Mouse (Mus musculus) liver, embryonic 14.5 days (tissue): Measurements from ENCODE around the gene Bcl11b. TPM values are rescaled to one million over a fixed set of nuclear protein-coding genes. Genes with fewer than 3 reads are reported as not detected.

Source experiments
- ATAC-seq: fragments of 200-750 bp; cut with Nextera tagmentation; 2 replicates; pipeline ENCODE4 v1.8.0; 2017; ENCODE audit warnings: moderate number of reproducible peaks, mild to moderate bottlenecking, moderate library complexity; ENCODE audit not compliant: insufficient read depth
- DNase-seq, 3 experiments: peaks; one replicate each; pipeline ENCODE4 v3.0.0-alpha.2; 2012 to 2013; ENCODE audit warnings: low read depth in 3 of 3, low spot score in 3 of 3
- H3K27ac ChIP-seq: fragments of 300-500 bp; sonication (generic); 2 replicates; pipeline ENCODE4 v1.5.1; 2014; ENCODE audit warnings: moderate library complexity, mild to moderate bottlenecking, control low read depth, inconsistent platforms
- H3K27me3 ChIP-seq: fragments of 300-500 bp; sonication (generic); 2 replicates; pipeline ENCODE4 v1.6.1; 2014; ENCODE audit warnings: mild to moderate bottlenecking, low read length, moderate library complexity; ENCODE audit not compliant: control insufficient read depth, insufficient read depth
- H3K36me3 ChIP-seq: fragments of 300-500 bp; sonication (generic); replicated peaks from 2 replicates; pipeline ENCODE4 v1.6.1; 2014; ENCODE audit warnings: low read depth; ENCODE audit not compliant: control insufficient read depth, insufficient read depth
- H3K4me1 ChIP-seq, 2 experiments: fragments of 200-500 bp in 1 of 2; fragments of 300-500 bp in 1 of 2; sonication (generic) in 1 of 2; replicated peaks; 2 replicates each; pipeline ENCODE4 v1.6.1; 2012 to 2014; ENCODE audit warnings: antibody characterized with exemption in 1 of 2, inconsistent platforms in 1 of 2, low read length in 1 of 2; ENCODE audit not compliant: control insufficient read depth in 2 of 2, insufficient read depth in 2 of 2
- H3K4me2 ChIP-seq: fragments of 300-500 bp; sonication (generic); 2 replicates; pipeline ENCODE4 v1.6.1; 2014; ENCODE audit warnings: low read depth, mild to moderate bottlenecking, control low read depth, moderate library complexity
- H3K4me3 ChIP-seq, 2 experiments: fragments of 200-500 bp in 1 of 2; fragments of 300-500 bp in 1 of 2; sonication (generic) in 1 of 2; 2 replicates each; pipeline ENCODE4 v1.5.1; 2012 to 2014; ENCODE audit warnings: low read depth in 2 of 2, low read length in 2 of 2, mild to moderate bottlenecking in 2 of 2, control low read depth in 1 of 2, inconsistent platforms in 1 of 2, moderate library complexity in 1 of 2; ENCODE audit not compliant: insufficient read depth in 1 of 2
- H3K9ac ChIP-seq: fragments of 300-500 bp; sonication (generic); replicated peaks from 2 replicates; pipeline ENCODE4 v1.6.1; 2014; ENCODE audit warnings: mild to moderate bottlenecking, control low read depth, moderate library complexity
- H3K9me3 ChIP-seq: fragments of 300-500 bp; sonication (generic); 2 replicates; pipeline ENCODE4 v1.6.1; 2016; ENCODE audit warnings: low read length, mixed read lengths; ENCODE audit not compliant: control insufficient read depth
- CTCF ChIP-seq: IDR thresholded peaks from 2 replicates; pipeline ENCODE4 v1.5.1; 2016; ENCODE audit warnings: antibody characterized with exemption, low read depth, control low read depth
- EP300 ChIP-seq: IDR thresholded peaks from 2 replicates; pipeline ENCODE4 v1.6.1; 2016; ENCODE audit warnings: antibody characterized with exemption, low read depth
- WGBS: fragments of 180-500 bp; shearing (Covaris S2); extraction: QIAGEN DNeasy Blood & Tissue Kit; methylation state at CpG from one replicate; pipeline ENCODE4 v1.1.7; 2014; ENCODE audit not compliant: insufficient replicate concordance; 5-methylcytosine and 5-hydroxymethylcytosine counted together
- polyA plus RNA-seq, 2 experiments: library from polyadenylated mRNA; depleted of rRNA in 1 of 2; stranded (reverse) in 1 of 2; unstranded in 1 of 2; fragments of >200 nt; fragmentation: Nextera tagmentation in 1 of 2; extraction: Ambion mirVana in 1 of 2; gene quantifications; 2 replicates each; pipeline versions ENCODE4 v1.2.1 to v1.2.3; 2012 to 2014

Gene Bcl11b
- polyA plus RNA-seq, 2 experiments: 0.02 TPM; not detected in 1

DNA sequence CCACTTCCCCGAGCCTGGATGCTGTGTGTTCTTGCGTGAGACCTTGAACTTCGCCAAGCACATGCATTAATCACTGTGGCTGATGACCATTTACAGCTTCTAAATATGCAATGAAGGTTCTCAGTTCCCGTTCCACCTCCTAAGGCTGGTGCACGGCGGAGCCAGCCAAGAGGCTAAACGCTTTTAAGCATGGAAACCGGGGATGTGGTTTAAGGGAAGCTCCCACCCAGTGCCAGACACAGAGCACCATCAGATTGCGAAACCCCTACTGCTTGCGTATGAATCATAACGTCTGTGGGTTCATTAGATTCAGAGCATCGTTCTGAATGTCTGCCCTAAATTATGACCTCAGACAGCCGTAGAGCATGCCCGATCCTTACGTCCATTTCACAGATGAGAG lies 41.6 kb downstream of the Bcl11b start:
- WGBS: 63% methylated on average over 15 of the region's 15 CpGs
- no peak for ATAC-seq
- H3K4me2 ChIP-seq: no peak overlapping the region
- no peak for TF ChIP-seq EP300
- no peak for TF ChIP-seq CTCF
- H3K36me3 ChIP-seq: no peaks in the 10 kb centered on the region
- H3K27ac ChIP-seq: no peak overlapping the region
- H3K9ac ChIP-seq: no peak overlapping the region
- no peaks in the 10 kb centered on the region for H3K4me1 ChIP-seq
- H3K9me3 ChIP-seq: no peaks in the 10 kb centered on the region
- H3K4me3 ChIP-seq: no peak overlapping the region
- no peaks in the 10 kb centered on the region for H3K27me3 ChIP-seq
- no peak for DNase-seq

DNA sequence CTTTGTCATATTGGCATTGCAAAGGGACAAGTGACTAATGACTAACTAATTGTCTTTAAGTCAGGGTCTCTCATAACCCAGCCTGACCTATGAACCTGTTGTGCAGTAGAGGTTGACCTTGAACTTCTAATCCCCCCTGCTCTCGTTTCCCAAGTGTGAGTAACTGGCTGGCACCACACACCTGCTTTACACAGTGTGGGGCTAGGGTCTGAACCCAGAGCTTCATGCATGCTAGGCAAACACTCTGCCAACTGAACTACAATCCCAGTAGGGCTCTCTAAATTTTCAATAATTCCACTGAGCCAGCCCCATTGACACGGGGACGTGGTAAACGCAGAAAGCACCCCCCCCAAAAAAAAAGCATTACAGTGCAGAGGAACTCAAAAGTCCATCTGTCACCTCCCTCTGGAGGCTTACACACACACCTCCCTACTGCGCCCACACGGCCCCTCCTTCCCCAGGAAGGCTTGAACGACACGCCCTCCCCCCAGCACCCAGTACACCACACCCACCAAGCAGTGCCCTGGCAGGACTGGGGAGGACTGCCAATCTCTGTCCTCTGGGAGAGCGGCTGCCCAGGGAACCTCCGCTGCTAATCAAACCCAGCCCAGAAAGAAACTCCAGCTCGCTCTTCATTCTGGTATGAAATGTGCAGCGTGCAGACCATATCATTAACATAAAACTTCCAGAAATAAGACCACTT lies 42.5 kb downstream of the Bcl11b start:
- Histone ChIP-seq H3K9me3 (no peaks in the 10 kb centered on the region), H3K27me3 (no peaks in the 10 kb centered on the region), H3K4me2 (no peak overlapping the region), H3K4me3 (no peak overlapping the region), H3K27ac (no peak overlapping the region), H3K36me3 (no peaks in the 10 kb centered on the region), H3K9ac (no peak overlapping the region), H3K4me1 (no peaks in the 10 kb centered on the region)
- no peak for ATAC-seq
- WGBS: 48% methylated on average over 12 of the region's 12 CpGs
- no peak for DNase-seq
- TF ChIP-seq EP300 (no peak), CTCF (no peak)

DNA sequence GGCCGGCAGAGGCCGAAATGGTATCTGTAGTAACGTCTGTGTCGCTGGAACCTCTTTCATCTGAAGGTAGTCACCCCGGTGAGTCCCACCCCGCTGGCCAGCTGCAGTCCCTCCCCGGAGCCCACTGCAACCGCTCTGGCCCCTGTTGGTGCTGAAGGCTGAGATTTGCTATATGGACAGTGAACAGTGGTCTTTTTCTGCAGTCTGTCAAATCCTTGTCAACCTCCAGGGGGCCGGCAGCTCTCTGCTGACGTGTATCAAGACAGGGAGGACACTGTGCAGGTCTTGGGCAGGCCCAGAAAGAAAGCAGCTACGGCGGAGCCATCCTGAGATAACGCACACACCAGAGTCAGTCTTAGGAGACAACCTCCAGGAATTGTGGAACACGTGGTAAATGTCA lies 43.0 kb downstream of the Bcl11b start:
- no peaks in the 10 kb centered on the region for H3K36me3 ChIP-seq
- no peak overlapping the region for H3K27ac ChIP-seq
- 62% methylated on average over 14 of the region's 14 CpGs for WGBS
- H3K4me1 ChIP-seq: no peaks in the 10 kb centered on the region
- H3K4me2 ChIP-seq: no peak overlapping the region
- H3K4me3 ChIP-seq: no peak overlapping the region
- no peak overlapping the region for H3K9ac ChIP-seq
- DNase-seq: no peak
- no peaks in the 10 kb centered on the region for H3K9me3 ChIP-seq
- ATAC-seq: no peak
- no peaks in the 10 kb centered on the region for H3K27me3 ChIP-seq
- no peak for TF ChIP-seq CTCF

DNA sequence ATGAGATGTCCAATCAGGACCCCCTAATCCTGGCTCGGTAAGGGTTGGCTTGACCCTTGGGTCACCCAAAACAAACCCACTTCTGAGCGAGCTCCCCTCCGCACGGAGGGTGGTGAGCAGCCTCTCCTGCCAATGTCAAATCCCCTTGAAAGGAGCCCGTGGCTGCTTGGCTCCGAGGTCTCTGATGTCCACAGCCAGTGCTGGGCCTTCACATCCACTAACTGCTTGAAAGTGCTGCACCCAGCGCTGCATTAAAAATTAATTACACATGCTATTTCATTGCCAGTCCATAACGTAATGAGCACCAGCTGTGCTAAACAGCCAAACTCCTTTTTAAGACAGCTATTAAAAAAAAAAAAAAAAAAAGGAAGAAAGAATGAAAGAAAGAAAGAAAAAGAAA lies 43.5 kb downstream of the Bcl11b start:
- H3K4me3 ChIP-seq: no peak overlapping the region
- no peaks in the 10 kb centered on the region for H3K9me3 ChIP-seq
- no peak for TF ChIP-seq EP300
- no peak for TF ChIP-seq CTCF
- no peaks in the 10 kb centered on the region for H3K36me3 ChIP-seq
- DNase-seq: no peak
- H3K4me2 ChIP-seq: no peak overlapping the region
- H3K9ac ChIP-seq: no peak overlapping the region
- H3K27me3 ChIP-seq: no peaks in the 10 kb centered on the region
- WGBS: 72% methylated on average over 8 of the region's 8 CpGs
- ATAC-seq: no peak
- H3K4me1 ChIP-seq: no peaks in the 10 kb centered on the region
- no peak overlapping the region for H3K27ac ChIP-seq

DNA sequence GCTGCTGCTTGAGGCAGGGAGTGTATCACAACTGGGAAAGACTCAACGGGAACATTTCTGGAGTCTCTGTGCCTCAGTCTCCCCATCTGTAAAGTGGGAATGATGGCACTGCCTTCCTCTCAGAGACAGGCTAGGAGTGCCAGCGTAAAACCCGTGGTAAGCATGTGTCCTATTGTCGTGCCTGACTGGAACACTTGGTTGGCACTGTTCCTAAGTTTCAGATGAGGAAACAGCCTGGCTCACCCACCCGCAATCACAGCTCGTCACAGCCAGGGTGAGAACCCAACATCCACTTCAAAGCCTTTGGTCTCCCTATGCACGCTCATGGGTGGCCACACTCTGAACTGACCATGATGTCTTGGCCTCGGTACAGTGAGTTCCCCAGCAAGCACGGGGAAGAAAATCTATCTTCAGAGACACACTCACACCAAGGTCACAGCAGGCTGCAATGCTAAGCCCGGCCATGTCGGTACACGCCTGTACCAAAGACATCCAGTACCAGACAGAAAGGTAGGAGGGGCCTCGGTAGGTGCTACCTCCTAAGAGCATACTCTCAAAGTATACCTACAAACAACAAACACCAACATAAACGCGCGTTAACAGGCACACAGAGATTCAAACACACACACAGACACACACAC lies 50.2 kb downstream of the Bcl11b start:
- H3K27me3 ChIP-seq: no peaks in the 10 kb centered on the region
- H3K4me2 ChIP-seq: no peak overlapping the region
- no peak overlapping the region for H3K4me3 ChIP-seq
- no peak for ATAC-seq
- no peak overlapping the region for H3K9ac ChIP-seq
- H3K4me1 ChIP-seq: no peaks in the 10 kb centered on the region
- DNase-seq: no peak
- no peaks in the 10 kb centered on the region for H3K9me3 ChIP-seq
- TF ChIP-seq EP300 (no peak), CTCF (no peak)
- H3K36me3 ChIP-seq: no peaks in the 10 kb centered on the region
- no peak overlapping the region for H3K27ac ChIP-seq
- 76% methylated on average over 16 of the region's 16 CpGs for WGBS
